Comparison of ENCODE assay signal across 8 mouse cellular contexts in genomic region chr15:86057908-86058307, GRCm38 (mm10). TPM values are rescaled to one million over a fixed set of nuclear protein-coding genes. Genes with fewer than 3 reads are reported as not detected.
A peak's percentile ranks its signal among the peaks of the same experiment; 100 is the strongest.
DNase-seq lines count a peak whose midpoint lies in the region; ATAC-seq and TF ChIP-seq lines count a peak whose summit lies in the region.

No protein-coding gene starts in this region.

- ATAC-seq in midbrain, embryonic 14.5 days (ENCODE audit: low FRiP score, low TSS enrichment), result 0 out of 2 replicates have a peak, but pooled peaks have one; percentile 28

- no peaks in the 10 kb centered on the region for H3K27me3 ChIP-seq in kidney, adult 2 months (replicated peaks; ENCODE audit: control insufficient read depth, insufficient read depth, low read length)
- peaks cover 14% of the 10 kb centered on the region; the same call in 1 of the 2 replicates for H3K27me3 ChIP-seq in hindbrain, embryonic 10.5 days (ENCODE audit: insufficient read depth, poor library complexity, severe bottlenecking)
- no peaks in the 10 kb centered on the region for H3K27me3 ChIP-seq in midbrain, embryonic 14.5 days (ENCODE audit: control insufficient read depth, insufficient read depth, low read length)

- H3K4me2 ChIP-seq in midbrain, embryonic 14.5 days (ENCODE audit: low read length), result peak overlapping the region; percentile 93

- 32% methylated on average over 7 of the region's 7 CpGs for WGBS in kidney, adult 2 months
- 9% methylated on average over 7 of the region's 7 CpGs for WGBS in hindbrain, embryonic 10.5 days
- 5% methylated on average over 7 of the region's 7 CpGs for WGBS in midbrain, embryonic 14.5 days

- H3K36me3 ChIP-seq in kidney, adult 2 months (ENCODE audit: control insufficient read depth, insufficient read depth, low read length), result no peaks in the 10 kb centered on the region
- no peaks in the 10 kb centered on the region for H3K36me3 ChIP-seq in hindbrain, embryonic 10.5 days
- 0 out of 2 replicates have a peak, but pooled peaks cover 3% of the 10 kb centered on the region for H3K36me3 ChIP-seq in midbrain, embryonic 14.5 days (ENCODE audit: control insufficient read depth, insufficient read depth, low read length)

- no peaks in the 10 kb centered on the region for H3K9me3 ChIP-seq in hindbrain, embryonic 10.5 days
- no peaks in the 10 kb centered on the region for H3K9me3 ChIP-seq in midbrain, embryonic 14.5 days (ENCODE audit: control insufficient read depth, low read length)

- peak overlapping the region; percentile 46; the same call in 1 of the 2 replicates for H3K4me3 ChIP-seq in kidney, adult 2 months (ENCODE audit: insufficient read depth, low read depth, low read length)
- peak overlapping the region; percentile 95 for H3K4me3 ChIP-seq in bone marrow macrophage, adult 2 months (ENCODE audit: insufficient read depth, low read length)
- H3K4me3 ChIP-seq in hindbrain, embryonic 10.5 days, result peak overlapping the region; percentile 85
- peak overlapping the region; percentile 86 for H3K4me3 ChIP-seq in midbrain, embryonic 14.5 days (replicated peaks; ENCODE audit: low read depth, low read length)

- no peak for TF ChIP-seq POLR2A in kidney, adult 2 months (IDR thresholded peaks at IDR 0.05; ENCODE audit: low read depth, low read length)
- no peak for TF ChIP-seq POLR2A in bone marrow macrophage, adult 2 months (IDR thresholded peaks at IDR 0.05; ENCODE audit: borderline replicate concordance, low read depth, low read length)

- peak overlapping the region; percentile 98 for H3K9ac ChIP-seq in midbrain, embryonic 14.5 days (replicated peaks; ENCODE audit: low read length)

- H3K27ac ChIP-seq in kidney, adult 2 months (ENCODE audit: insufficient read depth, low read depth, low read length), result no peak overlapping the region
- H3K27ac ChIP-seq in bone marrow macrophage, adult 2 months (ENCODE audit: insufficient read depth, low read depth, low read length), result no peak overlapping the region
- peak overlapping the region; percentile 97 for H3K27ac ChIP-seq in hindbrain, embryonic 10.5 days
- H3K27ac ChIP-seq in midbrain, embryonic 14.5 days (replicated peaks; ENCODE audit: low read depth, low read length), result peak overlapping the region; percentile 91

- peaks cover 15% of the 10 kb centered on the region; the same call in 1 of the 2 replicates for H3K4me1 ChIP-seq in kidney, adult 2 months (ENCODE audit: control insufficient read depth, insufficient read depth, low read length)
- peaks cover 19% of the 10 kb centered on the region for H3K4me1 ChIP-seq in bone marrow macrophage, adult 2 months (ENCODE audit: control insufficient read depth, insufficient read depth, low read length)
- H3K4me1 ChIP-seq in hindbrain, embryonic 10.5 days (replicated peaks), result peaks cover 55% of the 10 kb centered on the region
- H3K4me1 ChIP-seq in midbrain, embryonic 14.5 days (ENCODE audit: control insufficient read depth, insufficient read depth, low read length), result peaks cover 39% of the 10 kb centered on the region

- no peak for DNase-seq in kidney, adult 2 months
- no peak for DNase-seq in kidney, postnatal 36 days
- peak; percentile 30 for DNase-seq in hindbrain, embryonic 10.5 days (ENCODE audit: low spot score)
- DNase-seq in midbrain, embryonic 14.5 days, result no peak
- DNase-seq in layer of hippocampus, postnatal 36 days, result no peak
- DNase-seq in adrenal gland, postnatal 36 days, result no peak
- no peak for DNase-seq in urinary bladder, postnatal 10 days (ENCODE audit: low spot score)

- no peak for TF ChIP-seq CTCF in kidney, adult 2 months (conservative IDR thresholded peaks at IDR 0.05; ENCODE audit: insufficient read depth, insufficient read length, low read depth, low read length)
- no peak for TF ChIP-seq CTCF in bone marrow macrophage, adult 2 months (IDR thresholded peaks at IDR 0.05; ENCODE audit: low read depth, low read length)

RNA-seq across cellular contexts. Expression of gene Gramd4, which starts 0.4 kb away (rescaled TPM):
- 18.9 and 20.6 TPM in 2 replicates for polyA plus RNA-seq in kidney, adult 2 months (2012; rRNA removed)
- 3.8 and 4.4 TPM in 2 replicates for polyA plus RNA-seq in bone marrow macrophage, adult 2 months (2012; ENCODE audit: insufficient read depth, insufficient read length, missing spikeins)
- 16.6 and 18.0 TPM in 2 replicates for polyA plus RNA-seq in hindbrain, embryonic 10.5 days (2016; fragmentation: Nextera tagmentation; extraction: Ambion mirVana)
- polyA plus RNA-seq in midbrain, embryonic 14.5 days (2014; fragmentation: Nextera tagmentation; extraction: Ambion mirVana), result 29.5 and 31.0 TPM in 2 replicates
- 10 to 100 TPM; 25.4 to 30.9 TPM for total RNA-seq in layer of hippocampus, postnatal 36 days (2021)
- total RNA-seq in adrenal gland, postnatal 36 days (2021), result 10 to 100 TPM; 13.9 to 18.7 TPM

RNA-seq across cellular contexts. Expression of gene Celsr1, which starts 24.3 kb away (rescaled TPM):
- polyA plus RNA-seq in kidney, adult 2 months (2012; rRNA removed), result 12.4 and 16.8 TPM in 2 replicates
- polyA plus RNA-seq in bone marrow macrophage, adult 2 months (2012; ENCODE audit: insufficient read depth, insufficient read length, missing spikeins), result 0.15 and 0.28 TPM in 2 replicates
- polyA plus RNA-seq in hindbrain, embryonic 10.5 days (2016; fragmentation: Nextera tagmentation; extraction: Ambion mirVana), result 3.4 and 3.6 TPM in 2 replicates
- 2.9 and 3.5 TPM in 2 replicates for polyA plus RNA-seq in midbrain, embryonic 14.5 days (2014; fragmentation: Nextera tagmentation; extraction: Ambion mirVana)
- total RNA-seq in layer of hippocampus, postnatal 36 days (2021), result 1 to 10 TPM; 4.1 to 4.7 TPM
- 1 to 10 TPM; 5.1 to 6.3 TPM for total RNA-seq in adrenal gland, postnatal 36 days (2021)

Comparison
In these comparisons a context has a peak if more than half of its experiments do, and no peak if none do; other contexts are left out.
1. H3K27ac ChIP-seq: peak in hindbrain, embryonic 10.5 days (single experiment) and midbrain, embryonic 14.5 days (single experiment); none in kidney, adult 2 months (single experiment) and bone marrow macrophage, adult 2 months (single experiment).
2. Peak in every context shown above with its lines, with median percentiles within 50 percentile points of each other: H3K4me3 ChIP-seq.